Mouse (Mus musculus) spleen, adult 2 months (tissue): ENCODE data around the gene Avpi1. TPM values are rescaled to one million over a fixed set of nuclear protein-coding genes. Genes with fewer than 3 reads are reported as not detected.

ENCODE experiments used
- DNase-seq, 2 experiments: peaks; one replicate each; pipeline versions ENCODE4 v3.0.0 to v3.0.0-alpha.2; 2012 to 2021; ENCODE audit warnings: low spot score in 2 of 2, low read depth in 1 of 2
- H3K27ac ChIP-seq: fragments of 200-500 bp; 2 replicates; pipeline ENCODE4 v1.5.1; 2012; ENCODE audit warnings: low read length, inconsistent platforms; ENCODE audit not compliant: insufficient read depth
- H3K27me3 ChIP-seq: fragments of 200-500 bp; 2 replicates; pipeline ENCODE4 v1.6.1; 2012; ENCODE audit warnings: mild to moderate bottlenecking, moderate library complexity, low read length, inconsistent platforms; ENCODE audit not compliant: control insufficient read depth, insufficient read depth
- H3K36me3 ChIP-seq: fragments of 200-500 bp; 2 replicates; pipeline ENCODE4 v1.6.1; 2012; ENCODE audit warnings: mild to moderate bottlenecking, low read length, inconsistent platforms; ENCODE audit not compliant: control insufficient read depth, insufficient read depth
- H3K4me1 ChIP-seq: fragments of 200-500 bp; 2 replicates; pipeline ENCODE4 v1.6.1; 2011; ENCODE audit warnings: inconsistent platforms; ENCODE audit not compliant: control insufficient read depth, insufficient read depth, insufficient read length
- H3K4me3 ChIP-seq: fragments of 200-500 bp; 2 replicates; pipeline ENCODE4 v1.5.1; 2011; ENCODE audit warnings: mild to moderate bottlenecking, inconsistent platforms; ENCODE audit not compliant: insufficient read depth, insufficient read length; ENCODE audit errors: extremely low read depth
- CTCF ChIP-seq: fragments of 200-500 bp; IDR thresholded peaks from 2 replicates; pipeline ENCODE4 v1.5.1; 2011; ENCODE audit warnings: mild to moderate bottlenecking, inconsistent platforms; ENCODE audit not compliant: insufficient read depth, insufficient read length, insufficient replicate concordance; ENCODE audit errors: extremely low read depth
- POLR2A ChIP-seq: fragments of 200-500 bp; IDR thresholded peaks from 2 replicates; pipeline ENCODE4 v1.6.1; 2011; ENCODE audit warnings: low read depth, low read length, inconsistent platforms
- WGBS: fragments of 180-500 bp; shearing (Covaris S2); methylation state at CpG from one replicate; pipeline ENCODE4 v1.1.7; 2018; 5-methylcytosine and 5-hydroxymethylcytosine counted together
- polyA plus RNA-seq: library from polyadenylated mRNA; depleted of rRNA; stranded (reverse); fragments of >200 nt; gene quantifications from 2 replicates; pipeline ENCODE4 v1.2.3, GENCODE M21; 2012; rRNA removed

Avpi1 gene
- 13.4 and 18.2 TPM in 2 replicates for polyA plus RNA-seq

- TF ChIP-seq POLR2A (no peak), CTCF (no peak)
- peak; percentile 77 to 86 for DNase-seq
- Histone ChIP-seq H3K4me3 (peak within 1 kb of the TSS; percentile 71), H3K36me3 (no peaks in the 10 kb centered on the region), H3K27me3 (no peaks in the 10 kb centered on the region), H3K27ac (peak within 1 kb of the TSS; percentile 76), H3K4me1 (peaks cover 8% of the 10 kb centered on the region; the same call in 1 of the 2 replicates)
- under 1% methylated on average over 53 of the region's 54 CpGs for WGBS
These were observed at the start of gene Avpi1 for GRCm38 (mm10) chr19:42128787-42129508. Gene Avpi1, minus strand, starts transcription at chr19:42129059.

- TF ChIP-seq POLR2A (no peak), CTCF (no peak)
- Histone ChIP-seq H3K27me3 (no peaks in the 10 kb centered on the region), H3K4me1 (no peaks in the 10 kb centered on the region), H3K36me3 (peaks cover 25% of the 10 kb centered on the region), H3K4me3 (no peak overlapping the region), H3K27ac (no peak overlapping the region)
- 90% methylated on average over 2 of the region's 2 CpGs for WGBS
- no peak for DNase-seq
These were observed 48.6 kb upstream of the Avpi1 start for GRCm38 (mm10) chr19:42177461-42177860.

GRCm38 (mm10) chr19:42176841-42177240, 48.0 kb upstream of the Avpi1 start:
- WGBS = 64% methylated on average over 7 of the region's 7 CpGs
- no peak overlapping the region for H3K4me3 ChIP-seq
- no peaks in the 10 kb centered on the region for H3K27me3 ChIP-seq
- H3K36me3 ChIP-seq = peaks cover 22% of the 10 kb centered on the region
- H3K4me1 ChIP-seq = no peaks in the 10 kb centered on the region
- no peak overlapping the region for H3K27ac ChIP-seq
- TF ChIP-seq CTCF (no peak), POLR2A (no peak)
- DNase-seq = no peak

GRCm38 (mm10) chr19:42170025-42170969, 41.4 kb upstream of the Avpi1 start:
- 2% methylated on average over 49 of the region's 56 CpGs for WGBS
- DNase-seq = peak; percentile 86 to 95

GRCm38 (mm10) chr19:42169322-42169975, 40.6 kb upstream of the Avpi1 start:
- Histone ChIP-seq H3K36me3 (no peaks in the 10 kb centered on the region), H3K4me1 (peaks cover 9% of the 10 kb centered on the region; the same call in 1 of the 2 replicates), H3K27ac (no peak overlapping the region), H3K27me3 (no peaks in the 10 kb centered on the region), H3K4me3 (no peak overlapping the region)
- DNase-seq = no peak
- TF ChIP-seq POLR2A (no peak), CTCF (no peak)
- WGBS = 73% methylated on average over 10 of the region's 10 CpGs

More at GRCm38 (mm10) chr19:42170025-42170969, 41.4 kb upstream of the Avpi1 start:
- Histone ChIP-seq H3K36me3 (no peaks in the 10 kb centered on the region), H3K4me3 (peak overlapping the region; percentile 81), H3K27me3 (no peaks in the 10 kb centered on the region), H3K4me1 (peaks cover 9% of the 10 kb centered on the region; the same call in 1 of the 2 replicates), H3K27ac (peak overlapping the region; percentile 61)
- TF ChIP-seq CTCF (no peak), POLR2A (peak; percentile 89)

- no peak for TF ChIP-seq CTCF
- no peak for TF ChIP-seq POLR2A
- no peak overlapping the region for H3K27ac ChIP-seq
- H3K27me3 ChIP-seq = no peaks in the 10 kb centered on the region
- no peaks in the 10 kb centered on the region for H3K36me3 ChIP-seq
- peaks cover 9% of the 10 kb centered on the region; the same call in 1 of the 2 replicates for H3K4me1 ChIP-seq
- WGBS = 88% methylated on average over 9 of the region's 9 CpGs
- no peak for DNase-seq
- H3K4me3 ChIP-seq = no peak overlapping the region
These were observed 38.6 kb upstream of the Avpi1 start for GRCm38 (mm10) chr19:42167489-42167888.
